23 mouse cellular contexts compared by ENCODE assay signal in genomic region chr2:29831106-29831505, GRCm38 (mm10). TPM values are rescaled to one million over a fixed set of nuclear protein-coding genes. Genes with fewer than 3 reads are reported as not detected.
DNase-seq lines count a peak whose midpoint lies in the region; ATAC-seq and TF ChIP-seq lines count a peak whose summit lies in the region.
"Had no signal": no experiment of that assay in that cellular context is flagged by ENCODE, and none has a peak within 500 bp of the region (broad histone marks: within the 10 kb centered on the region; RNA-seq: fewer than 3 reads in every experiment).

No protein-coding gene starts in this region.

- ATAC-seq in forebrain, postnatal 0 days = no peak
- ATAC-seq: forebrain, embryonic 14.5 days; intestine, embryonic 15.5 days; liver, postnatal 0 days; lung, postnatal 0 days; midbrain, embryonic 15.5 days had no signal

- peak; percentile 49 for DNase-seq in cerebellum, adult 9-11 months
- no peak for DNase-seq in cerebellum, postnatal 36 days
- DNase-seq in layer of hippocampus, adult 2 months (ENCODE audit: low spot score in 2 of 2) = peak in 1 of 2 experiments; percentile 69
- no peak for DNase-seq in layer of hippocampus, postnatal 10 days (ENCODE audit: low spot score in 2 of 2)
- DNase-seq in right cerebral cortex, postnatal 10 days (ENCODE audit: low spot score in 2 of 2) = peak; percentile 55 to 72
- DNase-seq in right cerebral cortex, postnatal 14 days = no peak
- no peak for DNase-seq in heart, adult 2 months
- no peak for DNase-seq in forebrain, postnatal 0 days
- DNase-seq: heart, postnatal 10 days; kidney, adult 8-10 months; kidney, postnatal 10 days; liver, postnatal 0 days; right cerebral cortex, postnatal 25 days; spleen, adult 18-20 months had no signal

- no peak for TF ChIP-seq POLR2A in heart, adult 2 months (IDR thresholded peaks at IDR 0.05; ENCODE audit: insufficient read depth, low read depth, low read length)

- H3K9ac ChIP-seq in heart, adult 2 months (ENCODE audit: low read depth, low read length) = no peak overlapping the region
- H3K9ac ChIP-seq in forebrain, postnatal 0 days = no peak overlapping the region
- H3K9ac ChIP-seq: embryonic facial prominence, embryonic 15.5 days; intestine, embryonic 15.5 days; limb, embryonic 12.5 days; liver, postnatal 0 days; midbrain, embryonic 15.5 days had no signal

- peaks cover 3% of the 10 kb centered on the region for H3K4me1 ChIP-seq in heart, adult 2 months (ENCODE audit: control insufficient read depth, insufficient read depth, low read length)
- H3K4me1 ChIP-seq in forebrain, postnatal 0 days (ENCODE audit: insufficient read depth) = 0 out of 2 replicates have a peak, but pooled peaks cover 9% of the 10 kb centered on the region

- H3K27me3 ChIP-seq in heart, adult 2 months (ENCODE audit: control insufficient read depth, insufficient read depth, low read length) = no peaks in the 10 kb centered on the region
- H3K27me3 ChIP-seq in forebrain, postnatal 0 days (ENCODE audit: insufficient read depth, low read length) = no peaks in the 10 kb centered on the region
- H3K27me3 ChIP-seq: embryonic facial prominence, embryonic 15.5 days; intestine, embryonic 15.5 days; limb, embryonic 12.5 days; midbrain, embryonic 15.5 days had no signal

- peaks cover 14% of the 10 kb centered on the region for H3K79me2 ChIP-seq in heart, adult 2 months (replicated peaks; ENCODE audit: control insufficient read depth, insufficient read depth, low read length)

- no peak for TF ChIP-seq EP300 in heart, adult 2 months (IDR thresholded peaks at IDR 0.05; ENCODE audit: insufficient read depth, low read depth, low read length)

- H3K4me3 ChIP-seq in layer of hippocampus, adult 2 months = no peak overlapping the region
- no peak overlapping the region for H3K4me3 ChIP-seq in heart, adult 2 months
- no peak overlapping the region for H3K4me3 ChIP-seq in forebrain, postnatal 0 days (ENCODE audit: low read depth, low read length)
- H3K4me3 ChIP-seq: embryonic facial prominence, embryonic 15.5 days; intestine, embryonic 15.5 days; limb, embryonic 12.5 days; midbrain, embryonic 15.5 days had no signal

- TF ChIP-seq CTCF in layer of hippocampus, adult 2 months (conservative IDR thresholded peaks at IDR 0.05) = peak; percentile 28
- no peak for TF ChIP-seq CTCF in heart, adult 2 months (IDR thresholded peaks at IDR 0.05)
- TF ChIP-seq CTCF in forebrain, postnatal 0 days (IDR thresholded peaks at IDR 0.05; ENCODE audit: low read depth) = no peak

- peak overlapping the region; percentile 85 for H3K27ac ChIP-seq in layer of hippocampus, adult 2 months
- no peak overlapping the region for H3K27ac ChIP-seq in heart, adult 2 months
- H3K27ac ChIP-seq in forebrain, postnatal 0 days (ENCODE audit: low read depth, low read length) = no peak overlapping the region
- H3K27ac ChIP-seq: embryonic facial prominence, embryonic 15.5 days; intestine, embryonic 15.5 days; limb, embryonic 12.5 days; macrophage; midbrain, embryonic 15.5 days had no signal

- intact Hi-C loops in heart, adult 2 months (cut with DNase I) = no loop called here

- H3K36me3 ChIP-seq in heart, adult 2 months (ENCODE audit: control insufficient read depth, insufficient read depth, low read length) = no peaks in the 10 kb centered on the region
- peaks cover 22% of the 10 kb centered on the region; the same call in 1 of the 2 replicates for H3K36me3 ChIP-seq in forebrain, postnatal 0 days (ENCODE audit: insufficient read depth)

- WGBS in heart, adult 2 months = 82% methylated on average over 4 of the region's 4 CpGs
- WGBS in forebrain, postnatal 0 days = 91% methylated on average over 4 of the region's 4 CpGs

- no peaks in the 10 kb centered on the region for H3K9me3 ChIP-seq in forebrain, postnatal 0 days (ENCODE audit: low read length)
- H3K9me3 ChIP-seq: embryonic facial prominence, embryonic 15.5 days; intestine, embryonic 15.5 days; limb, embryonic 12.5 days; midbrain, embryonic 15.5 days had no signal

- no peak overlapping the region for H3K4me2 ChIP-seq in forebrain, postnatal 0 days (ENCODE audit: low read depth)
- H3K4me2 ChIP-seq: embryonic facial prominence, embryonic 15.5 days; heart, embryonic 11.5 days; intestine, embryonic 15.5 days; limb, embryonic 12.5 days; liver, embryonic 11.5 days; midbrain, embryonic 15.5 days had no signal

RNA-seq across cellular contexts. Expression of gene Urm1, which starts 11.2 kb away (rescaled TPM):
- 10 to 100 TPM; 43.0 to 48.7 TPM for total RNA-seq in layer of hippocampus, adult 2 months (2021)
- total RNA-seq in layer of hippocampus, postnatal 10 days (2021) = 10 to 100 TPM; 42.4 to 55.0 TPM
- 10 to 100 TPM; 31.7 to 34.4 TPM for total RNA-seq in heart, adult 2 months (2021)
- 30.5 and 38.3 TPM in 2 replicates for polyA plus RNA-seq in heart, adult 2 months (2012; rRNA removed)
- total RNA-seq in forebrain, postnatal 0 days (2014; rRNA removed) = 58.9 and 91.9 TPM in 2 replicates
- 27.3 and 29.4 TPM in 2 replicates for polyA plus RNA-seq in forebrain, postnatal 0 days (2015; fragmentation: Nextera tagmentation; extraction: Ambion mirVana)

RNA-seq across cellular contexts. Expression of gene Slc27a4, which starts 28.7 kb away (rescaled TPM):
- 10 to 100 TPM; 65.4 to 67.3 TPM for total RNA-seq in layer of hippocampus, adult 2 months (2021)
- total RNA-seq in layer of hippocampus, postnatal 10 days (2021) = 10 to 100 TPM; 88.9 to 94.0 TPM
- 10 to 100 TPM; 16.6 to 18.0 TPM for total RNA-seq in heart, adult 2 months (2021)
- polyA plus RNA-seq in heart, adult 2 months (2012; rRNA removed) = 17.0 and 22.6 TPM in 2 replicates
- 74.9 and 82.9 TPM in 2 replicates for total RNA-seq in forebrain, postnatal 0 days (2014; rRNA removed)
- polyA plus RNA-seq in forebrain, postnatal 0 days (2015; fragmentation: Nextera tagmentation; extraction: Ambion mirVana) = 32.3 and 40.3 TPM in 2 replicates

RNA-seq across cellular contexts. Expression of gene Cercam, which starts 37.9 kb away (rescaled TPM):
- total RNA-seq in layer of hippocampus, adult 2 months (2021) = 1 to 10 TPM; 7.9 to 10.0 TPM
- 10 to 100 TPM; 11.9 to 15.0 TPM for total RNA-seq in layer of hippocampus, postnatal 10 days (2021)
- 1 to 10 TPM; 3.0 to 4.1 TPM for total RNA-seq in heart, adult 2 months (2021)
- 6.9 and 9.1 TPM in 2 replicates for polyA plus RNA-seq in heart, adult 2 months (2012; rRNA removed)
- 13.6 and 16.9 TPM in 2 replicates for total RNA-seq in forebrain, postnatal 0 days (2014; rRNA removed)
- 10.8 and 14.1 TPM in 2 replicates for polyA plus RNA-seq in forebrain, postnatal 0 days (2015; fragmentation: Nextera tagmentation; extraction: Ambion mirVana)

RNA-seq across cellular contexts. Expression of gene Trub2, which starts 42.8 kb away (rescaled TPM):
- total RNA-seq in layer of hippocampus, adult 2 months (2021) = 10 to 100 TPM; 47.7 to 48.6 TPM
- 10 to 100 TPM; 47.7 to 59.7 TPM for total RNA-seq in layer of hippocampus, postnatal 10 days (2021)
- total RNA-seq in heart, adult 2 months (2021) = 10 to 100 TPM; 24.4 to 32.5 TPM
- 34.0 and 44.3 TPM in 2 replicates for polyA plus RNA-seq in heart, adult 2 months (2012; rRNA removed)
- 52.3 and 68.7 TPM in 2 replicates for total RNA-seq in forebrain, postnatal 0 days (2014; rRNA removed)
- polyA plus RNA-seq in forebrain, postnatal 0 days (2015; fragmentation: Nextera tagmentation; extraction: Ambion mirVana) = 22.4 and 27.3 TPM in 2 replicates

RNA-seq across cellular contexts. Expression of gene Coq4, which starts 43.8 kb away (rescaled TPM):
- 10 to 100 TPM; 25.8 to 26.5 TPM for total RNA-seq in layer of hippocampus, adult 2 months (2021)
- total RNA-seq in layer of hippocampus, postnatal 10 days (2021) = 10 to 100 TPM; 32.4 to 35.9 TPM
- total RNA-seq in heart, adult 2 months (2021) = 10 to 100 TPM; 15.8 to 22.7 TPM
- polyA plus RNA-seq in heart, adult 2 months (2012; rRNA removed) = 28.6 and 38.6 TPM in 2 replicates
- 34.5 and 39.7 TPM in 2 replicates for total RNA-seq in forebrain, postnatal 0 days (2014; rRNA removed)
- polyA plus RNA-seq in forebrain, postnatal 0 days (2015; fragmentation: Nextera tagmentation; extraction: Ambion mirVana) = 31.2 and 36.7 TPM in 2 replicates

Comparison
In these comparisons a context has a peak if more than half of its experiments do, and no peak if none do; other contexts are left out.
1. DNase-seq: peak in cerebellum, adult 9-11 months (single experiment) and right cerebral cortex, postnatal 10 days (2 of 2); none in cerebellum, postnatal 36 days (0 of 2), layer of hippocampus, postnatal 10 days (0 of 2), right cerebral cortex, postnatal 14 days (single experiment), heart, adult 2 months (0 of 2) and forebrain, postnatal 0 days (single experiment).